Mouse (Mus musculus) liver, adult 2 months (tissue): Measurements from ENCODE around the gene Calcr.

Source experiments
- CTCF ChIP-seq: fragments of 200-500 bp; IDR thresholded peaks from 2 replicates; pipeline ENCODE4 v1.5.1; 2011; ENCODE audit warnings: low read depth, low read length, control low read depth
- POLR2A ChIP-seq: fragments of 200-500 bp; IDR thresholded peaks from 2 replicates; pipeline ENCODE4 v1.6.1; 2011; ENCODE audit warnings: low read length, control low read depth; ENCODE audit not compliant: insufficient read depth; ENCODE audit errors: extremely low read depth

DNA sequence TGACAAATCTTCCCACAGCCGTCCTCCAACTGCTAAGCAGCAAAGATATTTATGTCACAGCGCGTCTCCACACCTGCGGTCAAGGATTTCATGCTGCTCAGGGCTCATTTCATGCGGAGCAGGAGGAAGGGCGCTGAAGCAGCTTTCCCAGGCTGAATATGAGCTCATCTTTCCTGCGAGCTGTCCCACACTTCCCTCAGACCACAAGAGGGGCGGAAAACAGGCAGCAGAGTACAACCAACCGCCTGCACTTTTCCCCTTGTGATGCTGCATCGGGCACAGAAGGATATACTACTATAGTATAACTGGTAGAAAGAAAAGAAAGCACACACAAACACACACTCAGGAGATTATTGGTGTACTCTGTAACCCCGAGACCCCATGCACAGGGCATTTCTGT lies 23.2 kb downstream of the Calcr start:
- TF ChIP-seq CTCF (no peak), POLR2A (no peak)
